Mouse (Mus musculus): ENCODE data around the gene Klrb1a.

DNA sequence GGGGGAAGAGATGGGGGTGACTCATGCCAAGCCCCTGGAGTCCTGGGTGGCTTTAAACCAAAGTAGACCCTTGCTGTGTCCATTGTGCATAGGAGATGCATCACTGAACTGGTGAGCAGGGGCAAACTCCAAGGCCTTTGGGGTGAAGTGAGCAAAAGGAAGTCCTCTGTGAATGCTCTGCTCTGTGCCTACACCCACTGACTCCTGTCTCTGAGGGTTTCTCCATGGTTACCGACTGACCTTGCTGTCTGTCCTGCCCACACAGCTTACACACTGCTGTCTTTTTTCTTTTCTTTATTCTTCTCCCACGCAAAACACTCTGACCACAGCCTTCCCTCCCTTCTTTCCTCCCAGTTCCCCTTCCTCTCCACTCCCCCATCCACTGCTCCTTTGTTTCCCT is 600 bp downstream of the Klrb1a start:
- no peak for TF ChIP-seq ETS1 (conservative IDR thresholded peaks at IDR 0.05; ENCODE audit: low read depth, low read length)
- no peak for TF ChIP-seq MAFK (IDR thresholded peaks at IDR 0.05; ENCODE audit: insufficient replicate concordance, low read length)
- no peak for TF ChIP-seq POLR2A (IDR thresholded peaks at IDR 0.05; ENCODE audit: low read depth, low read length)
- no peak for TF ChIP-seq SIN3A (IDR thresholded peaks at IDR 0.05; ENCODE audit: low read length)
- no peak for TF ChIP-seq CTCF (conservative IDR thresholded peaks at IDR 0.05 in 1 of 2, IDR thresholded peaks at IDR 0.05 in 1 of 2; ENCODE audit: low read depth in 2 of 2, low read length in 2 of 2)

Measured in CH12.LX (cell line).